Mouse (Mus musculus): Measurements from ENCODE around the gene Lsm2. TPM values are rescaled to one million over a fixed set of nuclear protein-coding genes. Genes with fewer than 3 reads are reported as not detected.

The Lsm2 gene
- polyA plus RNA-seq, 1 experiment = 579 TPM

GRCm38 (mm10) chr17:35022541-35023060 lies 40.9 kb downstream of the Lsm2 start:
- Histone ChIP-seq H3K4me1 (ENCODE audit: control insufficient read depth, insufficient read depth, low read length) (peaks cover 5% of the 10 kb centered on the region), H3K27ac (ENCODE audit: control insufficient read depth, insufficient read depth, low read depth, low read length) (no peak overlapping the region), H3K4me3 (ENCODE audit: control insufficient read depth, low read depth, low read length) (no peak overlapping the region), H3K27me3 (ENCODE audit: control insufficient read depth, insufficient read depth, low read length) (no peaks in the 10 kb centered on the region), H3K36me3 (ENCODE audit: control insufficient read depth, insufficient read depth, low read length) (no peaks in the 10 kb centered on the region)
- TF ChIP-seq CTCF (IDR thresholded peaks at IDR 0.05; ENCODE audit: control insufficient read depth, insufficient read depth, insufficient replicate concordance, low read depth, low read length) = no peak
- TF ChIP-seq POLR2A (IDR thresholded peaks at IDR 0.05; ENCODE audit: control insufficient read depth, low read depth, low read length) = no peak

GRCm38 (mm10) chr17:35023221-35023620 lies 41.6 kb downstream of the Lsm2 start:
- no peak overlapping the region for H3K27ac ChIP-seq (ENCODE audit: control insufficient read depth, insufficient read depth, low read depth, low read length)
- H3K27me3 ChIP-seq (ENCODE audit: control insufficient read depth, insufficient read depth, low read length) = no peaks in the 10 kb centered on the region
- no peaks in the 10 kb centered on the region for H3K36me3 ChIP-seq (ENCODE audit: control insufficient read depth, insufficient read depth, low read length)
- peaks cover 5% of the 10 kb centered on the region for H3K4me1 ChIP-seq (ENCODE audit: control insufficient read depth, insufficient read depth, low read length)
- H3K4me3 ChIP-seq (ENCODE audit: control insufficient read depth, low read depth, low read length) = no peak overlapping the region
- TF ChIP-seq POLR2A (IDR thresholded peaks at IDR 0.05; ENCODE audit: control insufficient read depth, low read depth, low read length) (no peak), CTCF (IDR thresholded peaks at IDR 0.05; ENCODE audit: control insufficient read depth, insufficient read depth, insufficient replicate concordance, low read depth, low read length) (no peak)

GRCm38 (mm10) chr17:35023756-35024155 lies 42.1 kb downstream of the Lsm2 start:
- peaks cover 5% of the 10 kb centered on the region for H3K4me1 ChIP-seq (ENCODE audit: control insufficient read depth, insufficient read depth, low read length)
- TF ChIP-seq CTCF (IDR thresholded peaks at IDR 0.05; ENCODE audit: control insufficient read depth, insufficient read depth, insufficient replicate concordance, low read depth, low read length) (no peak), POLR2A (IDR thresholded peaks at IDR 0.05; ENCODE audit: control insufficient read depth, low read depth, low read length) (no peak)
- no peak overlapping the region for H3K4me3 ChIP-seq (ENCODE audit: control insufficient read depth, low read depth, low read length)
- H3K27me3 ChIP-seq (ENCODE audit: control insufficient read depth, insufficient read depth, low read length) = no peaks in the 10 kb centered on the region
- H3K27ac ChIP-seq (ENCODE audit: control insufficient read depth, insufficient read depth, low read depth, low read length) = no peak overlapping the region
- no peaks in the 10 kb centered on the region for H3K36me3 ChIP-seq (ENCODE audit: control insufficient read depth, insufficient read depth, low read length)

- peaks cover 5% of the 10 kb centered on the region for H3K4me1 ChIP-seq (ENCODE audit: control insufficient read depth, insufficient read depth, low read length)
- no peaks in the 10 kb centered on the region for H3K27me3 ChIP-seq (ENCODE audit: control insufficient read depth, insufficient read depth, low read length)
- no peak overlapping the region for H3K27ac ChIP-seq (ENCODE audit: control insufficient read depth, insufficient read depth, low read depth, low read length)
- no peak for TF ChIP-seq CTCF (IDR thresholded peaks at IDR 0.05; ENCODE audit: control insufficient read depth, insufficient read depth, insufficient replicate concordance, low read depth, low read length)
- no peak for TF ChIP-seq POLR2A (IDR thresholded peaks at IDR 0.05; ENCODE audit: control insufficient read depth, low read depth, low read length)
- no peak overlapping the region for H3K4me3 ChIP-seq (ENCODE audit: control insufficient read depth, low read depth, low read length)
- H3K36me3 ChIP-seq (ENCODE audit: control insufficient read depth, insufficient read depth, low read length) = no peaks in the 10 kb centered on the region
These were observed 42.6 kb downstream of the Lsm2 start for GRCm38 (mm10) chr17:35024261-35024660.

- peaks cover 5% of the 10 kb centered on the region for H3K4me1 ChIP-seq (ENCODE audit: control insufficient read depth, insufficient read depth, low read length)
- TF ChIP-seq POLR2A (IDR thresholded peaks at IDR 0.05; ENCODE audit: control insufficient read depth, low read depth, low read length) = no peak
- TF ChIP-seq CTCF (IDR thresholded peaks at IDR 0.05; ENCODE audit: control insufficient read depth, insufficient read depth, insufficient replicate concordance, low read depth, low read length) = no peak
- H3K36me3 ChIP-seq (ENCODE audit: control insufficient read depth, insufficient read depth, low read length) = no peaks in the 10 kb centered on the region
- no peak overlapping the region for H3K4me3 ChIP-seq (ENCODE audit: control insufficient read depth, low read depth, low read length)
- H3K27me3 ChIP-seq (ENCODE audit: control insufficient read depth, insufficient read depth, low read length) = no peaks in the 10 kb centered on the region
- no peak overlapping the region for H3K27ac ChIP-seq (ENCODE audit: control insufficient read depth, insufficient read depth, low read depth, low read length)
These were observed 43.2 kb downstream of the Lsm2 start for GRCm38 (mm10) chr17:35024691-35025488.

- H3K27ac ChIP-seq (ENCODE audit: control insufficient read depth, insufficient read depth, low read depth, low read length) = no peak overlapping the region
These were observed 44.5 kb downstream of the Lsm2 start for GRCm38 (mm10) chr17:35026206-35026605.

GRCm38 (mm10) chr17:35027277-35028068 lies 45.8 kb downstream of the Lsm2 start, which contains the start of gene Sapcd1:
Gene Sapcd1, minus strand, starts transcription at chr17:35028016.
- H3K36me3 ChIP-seq (ENCODE audit: control insufficient read depth, insufficient read depth, low read length) = no peaks in the 10 kb centered on the region
- H3K27me3 ChIP-seq (ENCODE audit: control insufficient read depth, insufficient read depth, low read length) = no peaks in the 10 kb centered on the region
- H3K27ac ChIP-seq (ENCODE audit: control insufficient read depth, insufficient read depth, low read depth, low read length) = no peak within 1 kb of the TSS
- TF ChIP-seq POLR2A (IDR thresholded peaks at IDR 0.05; ENCODE audit: control insufficient read depth, low read depth, low read length) (no peak), CTCF (IDR thresholded peaks at IDR 0.05; ENCODE audit: control insufficient read depth, insufficient read depth, insufficient replicate concordance, low read depth, low read length) (no peak)
- H3K4me3 ChIP-seq (ENCODE audit: control insufficient read depth, low read depth, low read length) = no peak within 1 kb of the TSS
- peaks cover 2% of the 10 kb centered on the region; the same call in 1 of the 2 replicates for H3K4me1 ChIP-seq (ENCODE audit: control insufficient read depth, insufficient read depth, low read length)

More at GRCm38 (mm10) chr17:35026206-35026605, 44.5 kb downstream of the Lsm2 start:
- Histone ChIP-seq H3K36me3 (ENCODE audit: control insufficient read depth, insufficient read depth, low read length) (no peaks in the 10 kb centered on the region), H3K4me1 (ENCODE audit: control insufficient read depth, insufficient read depth, low read length) (peaks cover 3% of the 10 kb centered on the region), H3K4me3 (ENCODE audit: control insufficient read depth, low read depth, low read length) (no peak overlapping the region), H3K27me3 (ENCODE audit: control insufficient read depth, insufficient read depth, low read length) (no peaks in the 10 kb centered on the region)
- no peak for TF ChIP-seq POLR2A (IDR thresholded peaks at IDR 0.05; ENCODE audit: control insufficient read depth, low read depth, low read length)
- TF ChIP-seq CTCF (IDR thresholded peaks at IDR 0.05; ENCODE audit: control insufficient read depth, insufficient read depth, insufficient replicate concordance, low read depth, low read length) = no peak

All from testis, adult 2 months (tissue).